Mouse (Mus musculus): ENCODE measurements around the gene Mien1.

The Mien1 gene

DNA sequence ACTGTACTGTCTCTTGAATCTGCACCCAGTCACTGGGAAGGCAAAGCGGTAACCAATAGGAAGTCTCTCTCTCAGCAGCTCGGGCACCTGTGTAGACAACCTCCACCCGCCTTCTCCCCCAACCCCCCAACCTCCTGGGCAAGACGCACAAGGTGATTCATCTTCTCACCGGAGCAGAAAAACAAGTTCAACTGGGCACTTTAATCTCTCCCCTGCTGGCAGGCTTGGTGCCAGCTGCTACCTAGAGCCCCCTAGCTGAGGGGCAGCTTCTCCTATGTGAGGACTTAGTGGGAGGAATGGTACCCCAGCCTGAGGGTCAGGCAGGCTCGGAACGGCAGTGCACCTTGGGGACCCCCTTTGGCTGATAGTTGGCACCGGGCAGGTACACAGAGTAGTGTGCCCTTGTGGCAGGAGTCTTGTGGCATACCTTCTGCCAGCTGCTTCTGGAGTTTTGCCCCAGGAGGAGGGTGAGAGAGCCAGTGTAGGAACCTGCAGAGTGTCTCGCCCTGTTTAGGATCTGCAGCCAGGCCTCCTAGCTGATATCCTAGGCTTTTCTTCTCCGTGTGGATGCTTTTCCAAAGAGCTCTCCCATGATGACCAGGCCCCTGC, 19.7 kb downstream of the Mien1 start:
- DNase-seq: no peak

DNA sequence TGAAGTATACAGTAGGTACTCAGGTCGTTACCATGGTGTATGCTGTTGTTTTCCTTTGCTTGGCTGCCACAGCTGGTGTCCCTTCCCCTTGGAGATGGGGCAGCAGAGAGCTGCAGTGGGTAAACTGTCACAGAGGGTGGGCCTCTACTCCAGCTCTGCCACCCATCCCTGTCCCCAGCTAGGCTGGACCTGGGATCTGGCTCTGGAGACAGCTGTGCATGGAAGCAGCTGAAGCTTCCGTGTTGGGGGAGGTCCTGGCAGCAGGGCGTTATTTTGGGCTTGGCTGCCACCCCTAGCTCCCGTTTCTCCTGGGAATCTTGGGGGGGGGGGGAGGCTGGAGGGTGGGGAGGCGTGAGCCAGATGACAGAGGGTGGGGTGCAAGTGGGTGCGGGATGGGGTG, 20.5 kb downstream of the Mien1 start:
- DNase-seq: no peak

DNA sequence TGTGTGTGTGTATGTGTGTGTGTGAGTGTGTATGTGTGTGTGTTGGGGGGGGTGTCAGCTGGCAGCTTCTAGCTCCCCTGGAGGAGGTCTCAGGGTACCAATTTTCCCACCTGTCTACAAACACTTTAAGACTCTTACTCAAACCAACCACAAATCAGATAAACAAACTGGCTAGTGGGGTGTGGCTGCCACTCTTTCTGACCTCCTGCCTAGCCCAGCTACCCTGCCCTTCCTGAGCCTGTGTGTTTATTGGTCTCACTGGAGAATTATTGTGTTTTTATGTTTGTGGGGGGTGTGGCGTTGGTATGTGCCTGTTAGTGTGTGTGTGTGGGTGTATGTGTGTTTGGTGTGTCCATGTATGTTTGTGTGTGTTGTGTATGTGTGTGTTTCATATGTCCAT, 21.7 kb downstream of the Mien1 start:
- DNase-seq: no peak

DNA sequence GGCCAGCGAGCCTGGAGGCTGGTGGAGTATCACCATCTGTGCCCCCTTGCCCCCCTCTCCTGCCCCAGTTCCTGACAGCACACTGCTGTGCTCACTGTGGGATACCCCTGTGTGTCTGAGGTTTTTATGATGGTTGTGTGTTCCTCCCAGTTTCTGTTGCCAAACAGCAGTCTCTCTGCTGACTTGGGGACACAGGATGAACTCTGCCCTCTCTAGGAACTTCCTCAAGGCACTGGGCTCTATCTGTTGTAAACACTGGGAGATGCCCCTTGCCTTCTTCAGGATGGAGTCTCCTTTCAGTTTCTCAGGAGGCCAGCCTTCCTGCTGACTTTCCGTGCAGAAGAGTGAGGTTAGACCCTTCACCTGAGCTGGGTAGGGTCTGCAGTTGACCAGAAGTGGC, 24.6 kb downstream of the Mien1 start:
- DNase-seq: no peak

DNA sequence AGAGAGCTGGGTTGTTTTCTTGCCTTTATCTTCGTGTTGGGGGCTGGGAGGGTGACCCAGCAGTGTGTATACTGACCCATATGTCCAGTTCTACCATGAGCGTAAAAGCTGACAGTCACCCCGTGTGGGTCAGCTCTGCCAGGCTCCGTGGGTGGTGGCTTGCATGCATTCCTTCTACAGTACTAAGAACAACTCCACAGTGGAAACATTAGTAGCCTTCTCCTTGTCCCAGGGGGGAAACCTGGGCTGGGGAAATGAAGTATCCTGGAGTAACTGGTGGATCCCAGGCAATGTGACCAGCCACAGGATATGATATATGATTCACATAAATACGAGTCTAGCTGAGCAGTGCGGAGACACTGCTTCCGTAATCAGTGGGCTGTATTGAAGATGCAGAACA, 25.1 kb downstream of the Mien1 start:
- DNase-seq: no peak

DNA sequence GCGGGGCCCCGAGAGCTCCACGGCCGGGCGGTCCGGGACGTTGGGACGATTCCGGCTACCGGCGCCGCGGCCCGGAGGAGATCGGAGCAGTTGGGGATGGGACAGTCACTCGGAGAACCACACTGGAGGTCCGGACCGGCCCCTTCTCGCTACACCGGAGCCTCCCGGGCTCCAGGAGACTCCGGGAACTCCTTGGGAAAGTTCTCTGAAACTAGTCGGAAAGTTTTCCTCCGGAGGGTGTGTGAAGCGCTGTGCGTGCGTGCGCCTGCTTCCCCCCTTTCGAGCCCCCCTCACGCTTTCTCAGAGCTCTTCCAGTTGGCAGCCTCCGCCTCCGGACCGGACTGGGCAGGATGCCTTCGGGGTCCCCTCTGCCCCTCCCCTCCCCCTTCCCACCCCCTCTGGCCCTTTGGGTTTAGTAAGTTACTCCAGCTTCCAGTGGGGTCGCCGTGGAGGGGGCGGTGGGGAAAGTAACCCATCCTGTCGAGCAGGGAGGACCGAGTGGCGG, 25.9 kb downstream of the Mien1 start:
- DNase-seq: no peak

DNA sequence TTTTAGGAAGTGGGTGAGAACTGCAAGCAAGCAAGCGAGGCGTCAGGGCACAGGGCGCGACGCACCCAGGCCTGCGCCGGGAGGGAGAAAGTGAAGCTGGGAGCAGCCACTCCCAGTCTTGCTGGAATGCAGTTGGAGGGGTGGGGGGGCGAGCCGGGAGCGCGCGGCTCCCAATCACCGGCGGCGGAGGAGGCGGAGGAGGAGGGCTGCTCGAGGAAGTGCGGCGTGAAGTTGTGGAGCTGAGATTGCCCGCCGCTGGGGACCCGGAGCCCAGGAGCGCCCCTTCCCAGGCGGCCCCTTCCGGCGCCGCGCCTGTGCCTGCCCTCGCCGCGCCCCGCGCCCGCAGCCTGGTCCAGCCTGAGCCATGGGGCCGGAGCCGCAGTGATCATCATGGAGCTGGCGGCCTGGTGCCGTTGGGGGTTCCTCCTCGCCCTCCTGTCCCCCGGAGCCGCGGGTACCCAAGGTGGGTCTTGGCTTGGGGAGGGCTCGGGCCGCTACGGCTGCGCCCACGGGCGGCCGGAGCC, 26.5 kb downstream of the Mien1 start, which contains the start of gene Erbb2:
Gene Erbb2, plus strand, starts transcription at position 198 of the 524 bp plus-strand sequence.
- no peak for DNase-seq

DNA sequence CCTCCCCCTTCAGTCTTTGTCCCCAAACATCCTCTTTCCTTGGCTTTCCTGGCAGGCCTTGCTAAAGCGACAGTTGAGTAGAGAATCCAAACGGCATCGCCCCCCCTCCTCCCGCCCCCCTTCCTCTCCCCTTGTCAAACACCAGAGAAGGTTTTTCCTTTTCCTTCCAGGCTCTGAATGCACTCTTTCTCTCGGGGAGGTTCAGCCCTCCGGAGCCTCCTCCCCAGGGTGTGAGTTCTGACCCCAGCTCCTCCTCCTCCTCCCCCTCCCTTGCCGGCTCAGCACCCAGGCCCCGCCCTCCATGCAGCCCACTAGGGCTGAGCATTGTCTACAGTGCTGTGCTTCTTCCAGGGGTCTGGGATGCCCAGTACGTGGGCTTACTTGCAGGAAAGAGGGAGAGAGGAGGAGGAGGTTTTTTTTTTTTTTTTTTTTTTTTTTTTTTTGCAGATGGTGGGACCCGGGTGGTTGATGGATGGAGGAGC, 29.4 kb downstream of the Mien1 start:
- no peak for DNase-seq

DNA sequence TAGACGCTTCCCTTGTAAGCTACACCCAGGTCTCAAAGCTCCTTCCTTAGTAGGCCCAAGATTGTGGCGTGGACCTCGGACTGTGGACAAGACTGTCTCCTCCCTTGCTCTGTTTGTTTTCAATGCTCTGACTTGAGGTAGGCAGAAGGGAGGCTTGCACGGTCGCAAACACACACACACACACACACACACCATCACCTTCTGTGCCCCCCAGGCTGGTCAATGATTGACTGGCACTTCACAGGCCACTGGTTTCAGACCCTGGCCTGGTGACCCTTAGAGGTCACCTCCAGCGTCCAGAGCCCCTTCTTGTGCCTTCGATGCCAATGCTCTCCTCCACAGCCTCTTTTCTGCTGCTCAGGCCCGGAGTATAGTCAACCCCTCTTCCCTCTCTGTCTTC, 29.9 kb downstream of the Mien1 start:
- no peak for DNase-seq

DNA sequence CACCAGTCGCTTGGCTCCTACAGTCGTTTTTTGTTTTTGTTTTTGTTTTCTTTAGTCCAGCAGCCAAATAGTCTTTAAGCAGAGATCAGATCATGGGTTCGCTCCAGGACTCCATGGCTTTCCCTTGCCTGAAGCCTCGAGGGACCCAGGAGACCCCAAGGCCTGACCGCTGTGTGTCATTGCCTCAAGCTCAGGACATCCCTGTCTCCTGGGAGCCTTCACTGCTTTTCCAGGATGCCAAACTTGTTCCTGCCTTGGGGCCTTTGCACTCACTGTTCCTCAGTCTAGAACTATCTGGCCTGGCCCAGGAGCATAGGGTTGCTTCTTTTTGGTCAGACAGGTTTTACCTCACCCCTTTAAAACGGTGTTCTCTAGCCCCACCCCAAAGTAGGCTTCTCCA, 32.2 kb downstream of the Mien1 start:
- no peak for DNase-seq

DNA sequence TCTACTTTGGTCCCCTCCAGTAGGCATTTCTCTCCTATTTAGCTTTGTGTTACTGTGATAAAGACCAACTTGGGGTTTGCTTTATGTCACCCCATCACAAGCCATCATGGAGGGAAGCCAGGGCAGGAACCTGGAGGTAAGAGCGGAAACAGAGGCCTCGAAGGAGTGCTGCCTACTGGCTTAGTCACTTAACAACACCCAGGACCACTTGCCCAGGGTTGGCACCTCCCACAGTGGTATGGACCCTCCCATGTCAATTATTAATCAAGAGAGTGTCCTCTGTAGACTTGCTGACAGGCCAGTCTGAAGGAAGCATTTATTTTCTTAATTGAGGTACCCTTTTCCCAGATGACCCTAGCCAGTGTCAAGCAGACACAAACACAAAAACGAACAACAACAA, 38.0 kb downstream of the Mien1 start:
- no peak for DNase-seq

DNA sequence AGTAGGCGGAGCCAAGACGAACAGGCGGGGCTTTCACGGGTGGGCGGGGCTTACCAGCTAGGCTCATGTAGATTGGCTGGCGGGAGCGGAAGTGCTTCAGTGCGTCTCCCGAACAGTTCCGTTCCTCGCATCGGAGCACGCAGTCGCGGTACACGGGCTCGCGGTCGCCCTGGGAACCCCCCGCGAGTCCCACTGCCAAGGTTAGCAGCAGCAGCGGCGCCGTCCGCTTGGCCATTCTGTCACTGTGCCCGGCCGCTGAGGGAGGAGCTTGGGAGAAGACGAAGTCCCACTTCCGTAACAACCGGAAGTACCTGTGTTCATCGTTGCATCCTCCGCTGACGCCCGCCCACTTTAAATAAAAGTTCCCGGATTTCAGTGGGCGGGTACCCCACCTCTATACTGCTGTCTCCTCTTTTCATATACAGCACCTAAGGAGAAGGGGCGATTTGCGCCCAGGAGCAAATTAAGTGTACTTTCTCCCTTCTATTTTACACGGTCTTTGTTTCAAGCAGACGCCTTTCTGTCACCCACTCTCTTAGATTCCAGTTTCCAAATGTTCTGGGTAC, 38.5 kb downstream of the Mien1 start, which contains the start of gene Pgap3:
Gene Pgap3, minus strand, starts transcription at position 330 of the 566 bp plus-strand sequence.
- DNase-seq: peak; percentile 90

DNA sequence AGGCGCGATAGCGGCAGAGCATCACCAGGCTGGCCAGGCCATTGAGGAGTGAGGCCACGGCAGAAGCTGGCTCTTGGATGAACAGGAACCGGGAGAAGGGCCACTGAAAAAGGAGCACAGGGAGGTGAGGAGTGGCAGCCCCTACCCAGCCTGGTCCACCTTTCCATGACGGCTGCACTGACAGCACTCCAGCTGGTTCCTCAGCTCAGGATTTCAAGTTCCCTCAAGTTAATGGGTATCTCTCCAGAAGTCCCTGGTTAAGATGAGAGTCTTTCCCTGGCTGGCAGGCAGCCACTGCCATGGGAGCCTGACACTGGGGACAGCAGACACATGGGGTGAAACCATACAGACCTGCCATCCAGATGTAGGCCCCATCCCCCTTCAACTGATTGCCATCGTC, 40.8 kb downstream of the Mien1 start:
- DNase-seq: peak; percentile 16

DNA sequence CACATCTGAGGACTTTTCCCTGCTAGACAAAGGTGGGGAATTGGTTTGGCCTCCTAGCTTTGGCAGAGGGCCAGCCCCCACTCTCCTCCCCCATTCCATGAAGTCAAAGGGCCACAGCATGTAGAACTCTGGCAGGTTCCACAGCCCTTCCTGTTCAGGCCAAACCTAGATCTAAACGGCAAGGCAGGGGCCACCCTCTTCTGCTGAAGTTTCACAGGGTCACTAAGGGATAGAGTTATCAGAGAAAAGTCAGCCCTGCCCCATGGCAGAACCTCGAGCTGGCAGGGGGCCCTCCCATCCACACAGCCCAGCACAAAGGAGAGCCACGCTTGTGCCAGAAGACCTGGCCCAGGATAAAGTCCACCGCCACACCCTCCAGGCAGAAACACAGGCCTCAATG, 43.8 kb downstream of the Mien1 start:
- peak; percentile 15 for DNase-seq

DNA sequence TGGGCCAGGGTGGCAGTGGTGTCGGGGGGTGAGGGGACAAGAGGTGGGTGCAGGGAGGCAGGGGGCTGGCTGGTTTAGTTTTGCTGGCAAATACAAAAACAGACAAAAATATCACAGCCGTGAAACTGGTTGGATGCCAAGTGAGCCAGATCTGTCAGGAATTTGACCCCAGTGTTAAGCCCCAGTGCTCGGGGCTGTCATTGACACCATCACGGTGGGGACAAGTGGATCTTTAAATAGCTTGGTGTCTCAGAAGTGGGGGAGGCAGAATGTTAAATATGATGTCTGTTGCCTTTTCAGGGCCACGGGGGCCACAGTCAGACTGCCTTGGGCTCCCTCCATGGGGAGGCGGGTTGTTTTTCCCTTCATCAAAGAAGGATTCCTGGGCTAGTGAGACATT, 44.5 kb downstream of the Mien1 start:
- no peak for DNase-seq

DNA sequence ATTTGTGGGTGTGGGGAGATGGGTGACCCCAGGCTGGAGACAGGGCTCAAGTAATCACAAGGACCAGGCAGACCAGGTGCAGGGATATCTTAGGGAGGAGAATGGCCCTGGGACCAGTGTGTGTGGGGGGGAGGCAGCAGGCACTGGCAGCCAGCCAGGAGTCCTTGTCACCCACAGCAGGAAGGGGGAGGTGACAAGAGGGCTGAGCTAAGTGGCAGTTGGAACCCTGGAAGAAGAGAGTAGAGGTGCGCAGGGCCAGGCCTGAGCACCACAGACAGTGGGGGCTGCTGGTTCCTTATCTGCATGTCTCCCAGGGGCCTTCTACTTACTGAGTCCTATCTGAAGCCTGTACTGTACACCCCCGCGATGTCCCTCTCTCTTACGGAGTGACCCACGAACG, 45.5 kb downstream of the Mien1 start:
- DNase-seq: peak; percentile 28

DNA sequence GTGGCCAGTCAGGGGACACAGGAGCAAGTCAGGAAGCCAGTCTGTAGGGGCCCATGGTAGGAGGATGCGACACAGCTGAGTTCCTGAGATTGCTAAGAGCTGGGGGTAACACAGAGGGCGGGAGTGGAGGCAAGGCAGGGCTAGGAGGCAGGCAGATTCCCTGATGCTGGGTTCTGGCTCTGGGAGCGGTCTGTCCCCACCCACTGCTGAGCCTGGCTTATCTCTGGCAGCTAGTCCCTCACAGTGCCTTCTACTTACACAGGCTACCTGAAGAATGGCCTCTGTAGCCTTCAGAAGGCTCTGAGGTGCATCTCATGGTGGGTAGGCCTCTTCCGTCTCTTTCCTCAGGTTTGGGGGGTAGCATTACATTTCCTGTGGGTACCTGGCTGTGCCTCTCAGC, 46.1 kb downstream of the Mien1 start:
- DNase-seq: no peak

DNA sequence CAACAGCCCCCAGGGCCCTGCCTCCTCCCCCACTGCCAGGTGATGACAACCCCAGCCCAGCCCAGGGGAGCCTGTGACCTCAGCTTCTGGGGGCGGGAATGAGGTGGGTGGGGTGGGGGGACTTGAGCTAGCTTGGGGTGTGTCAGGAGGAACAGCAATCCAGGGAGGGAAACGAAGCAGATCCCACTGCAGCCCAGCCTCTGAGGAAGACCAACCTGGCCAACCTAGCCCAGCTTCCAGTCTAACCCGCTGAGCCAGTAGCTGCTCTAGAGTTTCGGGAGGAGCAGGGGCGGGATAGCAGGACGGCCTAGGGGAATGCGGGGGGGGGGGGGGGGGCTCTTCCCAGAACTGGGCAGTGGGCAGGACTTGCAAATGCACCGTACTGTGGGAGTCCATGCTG, 46.8 kb downstream of the Mien1 start:
- DNase-seq: no peak

DNA sequence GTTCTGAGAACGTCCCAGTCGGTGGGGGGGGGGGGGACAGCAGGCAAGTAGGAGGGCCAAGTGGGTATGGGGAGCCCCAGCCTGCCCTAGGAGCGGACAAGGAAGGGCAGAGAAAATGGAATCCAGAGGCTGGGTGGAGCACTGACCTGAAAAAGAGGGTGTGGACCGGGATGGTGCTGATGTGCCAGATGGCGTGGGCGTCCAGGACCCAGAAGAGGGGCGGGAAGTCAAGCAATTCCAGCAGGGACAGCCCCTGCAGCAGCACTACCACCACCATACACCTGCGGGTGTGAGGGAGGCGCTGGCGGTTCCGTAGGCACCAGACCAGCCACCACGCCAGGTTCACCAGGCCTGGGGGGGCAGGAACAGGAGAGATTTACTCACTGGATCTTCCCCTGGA, 48.6 kb downstream of the Mien1 start:
- DNase-seq: peak; percentile 15

DNA sequence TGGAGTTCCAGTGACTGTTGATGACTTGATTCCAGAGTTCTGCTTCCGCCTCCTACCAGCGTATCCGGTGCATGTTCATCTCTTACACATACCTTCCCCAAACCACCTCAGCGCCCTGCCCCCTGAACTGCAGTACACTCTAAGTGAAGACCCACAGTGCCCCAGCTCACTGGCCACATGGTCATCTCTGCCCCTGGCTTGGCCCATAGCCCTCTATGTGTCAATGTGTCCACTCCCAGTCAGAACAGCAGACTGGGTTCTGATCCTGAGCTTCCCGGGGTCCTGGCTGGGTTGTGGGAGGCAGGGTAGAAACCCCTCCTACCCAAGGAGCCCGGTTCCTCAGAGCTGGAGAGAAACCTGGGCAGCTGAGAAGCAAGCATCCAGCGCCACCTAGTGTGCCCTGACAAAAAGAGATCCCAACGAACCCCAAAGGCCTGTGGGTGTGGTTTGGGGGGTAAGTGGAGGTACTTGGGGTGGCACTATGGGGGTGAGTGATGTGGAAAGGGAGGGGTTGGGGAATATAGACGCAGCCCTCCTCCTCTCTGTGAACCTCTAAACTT, 49.5 kb downstream of the Mien1 start:
- DNase-seq: peak; percentile 73

DNA sequence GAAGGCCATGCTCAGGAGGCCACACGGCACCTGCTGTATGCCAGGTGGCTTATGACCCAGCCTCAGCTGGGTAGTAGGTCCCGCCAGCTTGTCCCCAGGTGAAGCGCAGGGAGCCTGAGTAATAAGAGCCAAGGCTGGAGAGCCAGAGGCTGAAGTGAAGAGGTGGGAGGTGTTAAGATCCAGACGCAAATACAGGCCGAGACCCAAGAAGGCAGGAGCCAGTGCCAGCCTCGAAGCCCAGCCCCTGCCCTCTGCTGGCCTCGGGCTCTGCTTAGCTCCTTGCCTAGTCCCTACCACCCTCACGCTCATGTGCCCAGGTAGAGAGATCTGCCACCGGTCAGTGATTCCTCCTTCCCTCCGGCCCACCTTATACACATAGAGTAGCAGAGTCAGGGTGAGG, 50.5 kb downstream of the Mien1 start:
- no peak for DNase-seq
